Mouse (Mus musculus) frontal cortex, postnatal 36 days (tissue): ENCODE measurements at regions not wholly inside any gene's neighbourhood (a gene's known extent, or its start where the extent isn't known, plus 50 kb on each side); places are given as distances from the start of the nearest gene placed in this dataset.

Experiments
- DNase-seq, 2 experiments: peaks; one replicate each; pipeline ENCODE4 v3.0.0; 2022; ENCODE audit warnings: low spot score in 2 of 2

- no peak for DNase-seq
These were observed 440.6 kb downstream of the Nebl start for GRCm38 (mm10) chr2:17290709-17291108.

GRCm38 (mm10) chr2:17287598-17287997, 443.7 kb downstream of the Nebl start:
- DNase-seq: no peak

- no peak for DNase-seq
These were observed 481.3 kb downstream of the Nebl start for GRCm38 (mm10) chr2:17249960-17250359.

GRCm38 (mm10) chr2:17245821-17246220, 485.4 kb downstream of the Nebl start:
- DNase-seq: peak in 1 of 2 experiments; percentile 0

- no peak for DNase-seq
These were observed 515.7 kb downstream of the Nebl start for GRCm38 (mm10) chr2:17215607-17216006.

- DNase-seq: no peak
These were observed 516.4 kb downstream of the Nebl start for GRCm38 (mm10) chr2:17214881-17215280.

- DNase-seq: no peak
These were observed 518.7 kb downstream of the Nebl start for GRCm38 (mm10) chr2:17212566-17212965.

- no peak for DNase-seq
These were observed 520.2 kb downstream of the Nebl start for GRCm38 (mm10) chr2:17211105-17211504.

GRCm38 (mm10) chr2:17193611-17194010, 537.7 kb downstream of the Nebl start:
- no peak for DNase-seq

- no peak for DNase-seq
These were observed 542.1 kb downstream of the Nebl start for GRCm38 (mm10) chr2:17189169-17189568.

GRCm38 (mm10) chr2:17187822-17188221, 543.4 kb downstream of the Nebl start:
- no peak for DNase-seq

- DNase-seq: no peak
These were observed 547.6 kb downstream of the Nebl start for GRCm38 (mm10) chr2:17183696-17184095.

GRCm38 (mm10) chr2:17181597-17181996, 549.7 kb downstream of the Nebl start:
- no peak for DNase-seq

GRCm38 (mm10) chr2:17168896-17169295, 562.4 kb downstream of the Nebl start:
- no peak for DNase-seq

GRCm38 (mm10) chr2:17165016-17165415, 566.2 kb downstream of the Nebl start:
- DNase-seq: no peak

- DNase-seq: no peak
These were observed 572.8 kb downstream of the Nebl start for GRCm38 (mm10) chr2:17158463-17158862.

GRCm38 (mm10) chr2:17157336-17157735, 573.9 kb downstream of the Nebl start:
- DNase-seq: no peak

GRCm38 (mm10) chr2:17155596-17155995, 575.7 kb downstream of the Nebl start:
- DNase-seq: no peak

GRCm38 (mm10) chr2:17123626-17124025, 607.6 kb downstream of the Nebl start:
- no peak for DNase-seq

- no peak for DNase-seq
These were observed 614.0 kb downstream of the Nebl start for GRCm38 (mm10) chr2:17117292-17117691.

GRCm38 (mm10) chr2:17111177-17111576, 620.1 kb downstream of the Nebl start:
- no peak for DNase-seq

GRCm38 (mm10) chr2:17101161-17101560, 630.1 kb downstream of the Nebl start:
- DNase-seq: no peak

GRCm38 (mm10) chr2:17097546-17097945, 633.7 kb downstream of the Nebl start:
- no peak for DNase-seq

GRCm38 (mm10) chr2:17091454-17091853, 639.8 kb downstream of the Nebl start:
- DNase-seq: no peak

- no peak for DNase-seq
These were observed 650.0 kb downstream of the Nebl start for GRCm38 (mm10) chr2:17081266-17081665.
